Mouse (Mus musculus): Measurements from ENCODE around the gene Msmp. TPM values are rescaled to one million over a fixed set of nuclear protein-coding genes. Genes with fewer than 3 reads are reported as not detected.

Msmp gene
- polyA plus RNA-seq, 1 experiment from 2014 or later = not detected

- Histone ChIP-seq H3K27ac (no peak overlapping the region), H3K4me3 (ENCODE audit: inconsistent target) (no peak overlapping the region), H3K36me3 (ENCODE audit: inconsistent target) (peaks cover 99% of the 10 kb centered on the region), H3K79me2 (ENCODE audit: inconsistent target) (peaks cover 37% of the 10 kb centered on the region; the same call in 1 of the 2 replicates)
- 90% methylated on average over 3 of the region's 3 CpGs for WGBS (ENCODE audit: missing documents)
These were observed 42.2 kb downstream of the Msmp start for GRCm38 (mm10) chr4:43542044-43542443.

- H3K36me3 ChIP-seq (ENCODE audit: inconsistent target) = peaks cover 95% of the 10 kb centered on the region
- H3K4me3 ChIP-seq (ENCODE audit: inconsistent target) = no peak overlapping the region
- 95% methylated on average over 5 of the region's 9 CpGs for WGBS (ENCODE audit: missing documents)
- H3K27ac ChIP-seq = no peak overlapping the region
- H3K79me2 ChIP-seq (ENCODE audit: inconsistent target) = peaks cover 11% of the 10 kb centered on the region; the same call in 1 of the 2 replicates
These were observed 48.3 kb downstream of the Msmp start for GRCm38 (mm10) chr4:43536031-43536430.

GRCm38 (mm10) chr4:43535628-43536027, 48.7 kb downstream of the Msmp start:
- peaks cover 11% of the 10 kb centered on the region; the same call in 1 of the 2 replicates for H3K79me2 ChIP-seq (ENCODE audit: inconsistent target)
- H3K27ac ChIP-seq = no peak overlapping the region
- no peak overlapping the region for H3K4me3 ChIP-seq (ENCODE audit: inconsistent target)
- 92% methylated on average over 8 of the region's 8 CpGs for WGBS (ENCODE audit: missing documents)
- peaks cover 91% of the 10 kb centered on the region for H3K36me3 ChIP-seq (ENCODE audit: inconsistent target)

- peaks cover 67% of the 10 kb centered on the region for H3K36me3 ChIP-seq (ENCODE audit: inconsistent target)
- WGBS (ENCODE audit: missing documents) = 98% methylated on average over 9 of the region's 9 CpGs
- no peak overlapping the region for H3K27ac ChIP-seq
- no peak overlapping the region for H3K4me3 ChIP-seq (ENCODE audit: inconsistent target)
- no peaks in the 10 kb centered on the region; the same call in 1 of the 2 replicates for H3K79me2 ChIP-seq (ENCODE audit: inconsistent target)
These were observed 51.0 kb downstream of the Msmp start for GRCm38 (mm10) chr4:43533270-43533669.

Other genes starting within 250 kb of the Msmp start
- 22.3 to 44.8 TPM (median 33.3 TPM) in 3 replicates for gene Rusc2, start 202.5 kb downstream of the Msmp start, polyA plus RNA-seq (2018)
- not detected in 3 replicates for gene Fam166b, start 155.4 kb downstream of the Msmp start, polyA plus RNA-seq (2018)
- 40.0 to 51.6 TPM (median 50.0 TPM) in 3 replicates for gene Tesk1, start 142.6 kb downstream of the Msmp start, polyA plus RNA-seq (2018)
- gene Cd72, start 129.9 kb downstream of the Msmp start, polyA plus RNA-seq (2018) = 155 to 199 TPM (median 157 TPM) in 3 replicates
- gene Sit1, start 100.8 kb downstream of the Msmp start, polyA plus RNA-seq (2018) = not detected in 3 replicates
- gene Ccdc107, start 91.6 kb downstream of the Msmp start, polyA plus RNA-seq (2018) = 24.0 to 38.6 TPM (median 24.2 TPM) in 3 replicates
- 0.69 to 2.4 TPM (median 1.2 TPM) in 3 replicates for gene Arhgef39, start 84.8 kb downstream of the Msmp start, polyA plus RNA-seq (2018)
- gene Car9, start 77.5 kb downstream of the Msmp start, polyA plus RNA-seq (2018) = 3.0 to 7.4 TPM (median 4.9 TPM) in 3 replicates
- gene Tpm2, start 60.7 kb downstream of the Msmp start, polyA plus RNA-seq (2018) = 0.17 to 0.46 TPM in 2 of 3 replicates, not detected in the other
- gene Creb3, start 22.2 kb downstream of the Msmp start, polyA plus RNA-seq (2018) = 33.3 to 58.6 TPM (median 47.6 TPM) in 3 replicates
- gene Tln1, start 21.8 kb downstream of the Msmp start, polyA plus RNA-seq (2018) = 179 to 305 TPM (median 276 TPM) in 3 replicates
- gene Rgp1, start 5.8 kb downstream of the Msmp start, polyA plus RNA-seq (2018) = 17.6 to 45.0 TPM (median 21.9 TPM) in 3 replicates
- gene Gba2, start 5.6 kb downstream of the Msmp start, polyA plus RNA-seq (2018) = 5.4 to 9.2 TPM (median 8.6 TPM) in 3 replicates
- gene Npr2, start 47.4 kb upstream of the Msmp start, polyA plus RNA-seq (2018) = not detected in 3 replicates
- gene Spag8, start 69.1 kb upstream of the Msmp start, polyA plus RNA-seq (2018) = not detected in 3 replicates
- 11.4 to 34.2 TPM (median 26.9 TPM) in 3 replicates for gene Hint2, start 72.0 kb upstream of the Msmp start, polyA plus RNA-seq (2018)
- gene Tmem8b, start 84.5 kb upstream of the Msmp start, polyA plus RNA-seq (2018) = 0.80 to 1.5 TPM (median 1.1 TPM) in 3 replicates
- gene Fam221b, start 84.7 kb upstream of the Msmp start, polyA plus RNA-seq (2018) = 0.53 to 4.6 TPM (median 0.59 TPM) in 3 replicates
- gene Olfr70, start 116.3 kb upstream of the Msmp start, polyA plus RNA-seq (2018) = not detected in 3 replicates
- not detected in 3 replicates for gene Olfr71, start 125.8 kb upstream of the Msmp start, polyA plus RNA-seq (2018)
- gene Hrct1, start 142.7 kb upstream of the Msmp start, polyA plus RNA-seq (2018) = not detected in 3 replicates
- gene Spaar, start 145.5 kb upstream of the Msmp start, polyA plus RNA-seq (2018) = not detected in 3 replicates
- gene Olfr159, start 186.5 kb upstream of the Msmp start, polyA plus RNA-seq (2018) = not detected in 3 replicates
- gene Olfr156, start 239.4 kb upstream of the Msmp start, polyA plus RNA-seq (2018) = not detected in 3 replicates